Mouse (Mus musculus): ENCODE measurements around the gene Acer2. TPM values are rescaled to one million over a fixed set of nuclear protein-coding genes. Genes with fewer than 3 reads are reported as not detected.
"Not testable (repeated sequence)": the region's sequence is repeated elsewhere in the genome, so short reads cannot be mapped to it uniquely, and the experiment has no call there.

Gene Acer2
- total RNA-seq (2021) = 1 to 10 TPM; 4.3 to 6.8 TPM

GRCm38 (mm10) chr4:86874146-86874847 lies at the start of gene Acer2:
Acer2 (plus strand) TSS chr4:86874396.
- intact Hi-C loops (cut with DNase I) = loop anchor here (10.0 kb wide), 1 partner anchor 491 kb away; no protein-coding TSS in a partner anchor
- DNase-seq (ENCODE audit: low spot score in 2 of 2) = peak; percentile 72 to 75

GRCm38 (mm10) chr4:86825143-86825542 lies 49.1 kb upstream of the Acer2 start:
- intact Hi-C loops (cut with DNase I) = no loop called here
- DNase-seq (ENCODE audit: low spot score in 2 of 2) = peak in 1 of 2 experiments; percentile 18

- intact Hi-C loops (cut with DNase I) = no loop called here
- DNase-seq (ENCODE audit: low spot score in 2 of 2) = no peak
Observed at GRCm38 (mm10) chr4:86831896-86832295, 42.3 kb upstream of the Acer2 start.

- intact Hi-C loops (cut with DNase I); DNase-seq (ENCODE audit: low spot score in 2 of 2): not testable (repeated sequence)
Observed at GRCm38 (mm10) chr4:86841141-86841540, 33.1 kb upstream of the Acer2 start.

GRCm38 (mm10) chr4:86845384-86845783 lies 28.8 kb upstream of the Acer2 start:
- no peak for DNase-seq (ENCODE audit: low spot score in 2 of 2)
- intact Hi-C loops (cut with DNase I) = no loop called here

GRCm38 (mm10) chr4:86847246-86847645 lies 26.9 kb upstream of the Acer2 start:
- intact Hi-C loops (cut with DNase I) = no loop called here
- no peak for DNase-seq (ENCODE audit: low spot score in 2 of 2)

- intact Hi-C loops (cut with DNase I) = no loop called here
- no peak for DNase-seq (ENCODE audit: low spot score in 2 of 2)
Observed at GRCm38 (mm10) chr4:86851331-86851730, 22.9 kb upstream of the Acer2 start.

- no peak for DNase-seq (ENCODE audit: low spot score in 2 of 2)
- intact Hi-C loops (cut with DNase I) = no loop called here
Observed at GRCm38 (mm10) chr4:86852018-86852417, 22.2 kb upstream of the Acer2 start.

- intact Hi-C loops (cut with DNase I) = no loop called here
Observed at GRCm38 (mm10) chr4:86852813-86853590, 21.2 kb upstream of the Acer2 start.

GRCm38 (mm10) chr4:86856304-86857112 lies 17.7 kb upstream of the Acer2 start:
- DNase-seq (ENCODE audit: low spot score in 2 of 2) = no peak
- intact Hi-C loops (cut with DNase I) = no loop called here

More at GRCm38 (mm10) chr4:86852813-86853590, 21.2 kb upstream of the Acer2 start:
- no peak for DNase-seq (ENCODE audit: low spot score in 2 of 2)

- peak; percentile 98 for DNase-seq (ENCODE audit: low spot score in 2 of 2)
- intact Hi-C loops (cut with DNase I) = no loop called here
Observed at GRCm38 (mm10) chr4:86857113-86858069, 16.8 kb upstream of the Acer2 start, which contains the start of gene Rps6. Rps6 (minus strand) TSS chr4:86857412.

- peak in 1 of 2 experiments; percentile 23 for DNase-seq (ENCODE audit: low spot score in 2 of 2)
- intact Hi-C loops (cut with DNase I) = no loop called here
Observed at GRCm38 (mm10) chr4:86858070-86858440, 16.1 kb upstream of the Acer2 start.

- intact Hi-C loops (cut with DNase I) = no loop called here
- no peak for DNase-seq (ENCODE audit: low spot score in 2 of 2)
Observed at GRCm38 (mm10) chr4:86864087-86864486, 10.1 kb upstream of the Acer2 start.

- intact Hi-C loops (cut with DNase I) = loop anchor here (10.0 kb wide), 1 partner anchor 493 kb away; no protein-coding TSS in a partner anchor
Observed at GRCm38 (mm10) chr4:86871988-86872387, 2.2 kb upstream of the Acer2 start.

GRCm38 (mm10) chr4:86873072-86873471 lies 1.1 kb upstream of the Acer2 start:
- intact Hi-C loops (cut with DNase I) = loop anchor here (10.0 kb wide), 1 partner anchor 492 kb away; no protein-coding TSS in a partner anchor
- DNase-seq (ENCODE audit: low spot score in 2 of 2) = no peak

More at GRCm38 (mm10) chr4:86871988-86872387, 2.2 kb upstream of the Acer2 start:
- no peak for DNase-seq (ENCODE audit: low spot score in 2 of 2)

- intact Hi-C loops (cut with DNase I) = loop anchor here (10.0 kb wide), 1 partner anchor 485 kb away; no protein-coding TSS in a partner anchor
- DNase-seq (ENCODE audit: low spot score in 2 of 2) = no peak
Observed at GRCm38 (mm10) chr4:86879477-86879876, 5.3 kb downstream of the Acer2 start.

- no peak for DNase-seq (ENCODE audit: low spot score in 2 of 2)
- intact Hi-C loops (cut with DNase I) = no loop called here
Observed at GRCm38 (mm10) chr4:86881178-86881577, 7.0 kb downstream of the Acer2 start.

- intact Hi-C loops (cut with DNase I) = no loop called here
- DNase-seq (ENCODE audit: low spot score in 2 of 2) = no peak
Observed at GRCm38 (mm10) chr4:86882413-86882812, 8.2 kb downstream of the Acer2 start.

- DNase-seq (ENCODE audit: low spot score in 2 of 2) = no peak
- intact Hi-C loops (cut with DNase I) = loop anchor here (1.0 to 2.0 kb wide), 2 partner anchors 17 to 40 kb away; no protein-coding TSS in a partner anchor
Observed at GRCm38 (mm10) chr4:86884945-86885344, 10.7 kb downstream of the Acer2 start.

Data from left cerebral cortex, postnatal 25 days (tissue).